Mouse (Mus musculus): ENCODE measurements around the gene Map3k7cl.

The Map3k7cl gene

GRCm38 (mm10) chr16:87552907-87553691, at the start of gene Map3k7cl:
Map3k7cl (plus strand) TSS chr16:87553330.
- peak; percentile 74 for DNase-seq

- no peak for DNase-seq
These were observed 41.4 kb upstream of the Map3k7cl start for GRCm38 (mm10) chr16:87511706-87512105.

DNA sequence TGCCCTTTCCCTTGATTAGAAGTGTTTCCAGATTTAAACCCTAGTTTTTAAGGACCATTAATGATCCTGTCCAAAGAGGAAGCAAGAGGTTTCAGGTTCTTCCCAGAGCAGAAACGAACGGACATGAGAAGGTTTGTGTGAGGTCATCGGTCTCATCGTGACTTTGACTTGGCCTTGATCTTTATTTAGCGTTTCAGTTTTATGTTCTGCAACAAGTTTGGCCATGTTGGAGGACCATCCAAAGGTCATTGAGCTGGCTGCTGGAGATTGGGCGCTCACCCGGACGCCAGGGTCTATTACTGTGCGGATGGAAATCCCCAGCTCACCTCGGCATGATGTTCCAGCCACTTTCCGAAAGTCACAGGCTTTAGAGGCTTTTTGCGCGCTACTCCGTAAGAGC, 40.8 kb upstream of the Map3k7cl start:
- no peak for DNase-seq

DNA sequence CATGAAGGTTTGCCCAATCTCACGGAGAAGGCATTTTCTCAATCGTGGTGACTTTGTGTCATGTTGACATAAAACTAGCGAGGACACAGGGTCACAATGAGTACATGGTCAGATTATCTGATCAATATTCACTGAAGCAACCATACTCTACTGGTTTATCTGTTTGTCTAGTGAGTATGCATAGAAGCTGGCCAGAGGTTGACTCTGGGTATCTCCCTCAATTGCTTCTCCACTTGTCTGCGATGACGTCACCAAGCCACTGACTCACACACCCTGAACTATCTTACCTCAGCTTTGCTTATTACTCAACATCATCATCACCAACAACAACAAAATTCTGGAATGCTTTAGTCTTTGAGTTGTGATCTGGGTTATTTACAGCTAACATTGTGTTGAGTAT, 28.9 kb upstream of the Map3k7cl start:
- no peak for DNase-seq

DNA sequence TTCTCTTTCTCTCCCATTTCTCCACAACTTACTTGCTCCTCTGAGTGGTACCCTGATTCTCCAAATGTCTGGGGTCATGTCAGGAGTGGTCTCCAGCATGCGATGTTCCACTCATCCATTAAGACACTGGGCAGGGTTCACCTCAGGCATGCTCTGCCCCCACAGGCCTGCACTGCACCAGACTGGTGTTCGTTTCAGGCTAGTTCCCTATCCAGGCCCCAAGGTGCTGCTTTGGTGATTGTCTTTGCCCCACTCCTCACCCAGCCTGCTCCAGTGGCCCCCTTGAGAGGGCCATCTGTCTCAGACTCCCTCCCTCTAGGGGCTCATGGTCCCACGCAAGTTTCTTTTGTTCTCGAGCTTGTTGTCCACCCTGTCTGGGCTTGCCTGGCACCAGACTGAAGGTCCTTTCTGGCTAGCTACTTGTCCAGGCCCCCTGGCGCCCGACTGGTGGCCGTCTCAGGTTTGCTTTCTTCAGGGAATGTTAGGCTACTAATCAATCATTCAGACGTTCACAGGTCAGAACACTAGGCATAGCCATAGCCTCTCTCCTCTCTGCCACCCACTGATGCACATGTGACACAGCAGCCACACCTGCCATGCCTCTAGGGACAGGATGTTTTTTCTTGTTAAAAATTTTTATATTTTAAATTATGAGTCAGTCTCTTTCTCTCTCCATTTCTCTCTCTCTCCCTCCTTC, 25.4 kb upstream of the Map3k7cl start:
- no peak for DNase-seq

DNA sequence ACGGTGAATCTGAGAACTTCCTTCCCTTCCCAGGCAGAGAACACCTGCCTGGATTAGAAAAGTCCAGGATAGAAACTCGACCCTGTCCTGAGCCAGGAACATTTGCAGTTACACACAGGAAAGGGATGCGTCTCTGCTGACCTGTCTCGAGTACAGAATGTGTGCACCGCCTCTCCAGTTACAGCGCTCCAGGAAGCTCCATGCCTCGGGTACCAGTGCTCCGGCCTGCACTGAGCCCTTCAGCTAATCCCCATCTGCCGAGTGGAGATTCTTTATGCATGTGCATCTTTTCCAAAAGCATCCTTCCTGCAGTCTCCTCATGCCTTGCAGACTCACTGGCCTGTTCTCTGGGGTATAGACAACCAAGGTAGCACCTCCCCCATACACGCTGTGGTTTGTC, 24.4 kb upstream of the Map3k7cl start:
- DNase-seq = no peak

DNA sequence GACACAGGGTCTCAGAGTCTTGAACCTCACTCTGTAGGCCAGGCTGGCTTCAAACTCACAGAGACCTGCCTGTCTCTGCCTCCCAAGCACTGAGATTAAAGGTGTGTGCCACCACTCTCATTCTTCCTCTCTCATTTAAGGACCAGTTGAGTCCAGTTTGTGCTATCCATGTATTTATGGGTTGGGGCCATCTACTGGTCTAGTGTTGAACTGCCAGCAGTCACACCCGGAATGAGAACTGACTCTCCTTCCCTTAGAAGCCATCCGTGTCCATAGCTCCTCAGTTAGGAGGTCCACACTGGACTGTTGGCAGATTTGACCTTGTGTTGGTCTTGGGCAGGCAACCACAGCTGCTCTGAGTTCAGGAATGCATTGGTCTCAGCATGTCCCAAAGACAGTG, 4.8 kb upstream of the Map3k7cl start:
- DNase-seq = no peak

DNA sequence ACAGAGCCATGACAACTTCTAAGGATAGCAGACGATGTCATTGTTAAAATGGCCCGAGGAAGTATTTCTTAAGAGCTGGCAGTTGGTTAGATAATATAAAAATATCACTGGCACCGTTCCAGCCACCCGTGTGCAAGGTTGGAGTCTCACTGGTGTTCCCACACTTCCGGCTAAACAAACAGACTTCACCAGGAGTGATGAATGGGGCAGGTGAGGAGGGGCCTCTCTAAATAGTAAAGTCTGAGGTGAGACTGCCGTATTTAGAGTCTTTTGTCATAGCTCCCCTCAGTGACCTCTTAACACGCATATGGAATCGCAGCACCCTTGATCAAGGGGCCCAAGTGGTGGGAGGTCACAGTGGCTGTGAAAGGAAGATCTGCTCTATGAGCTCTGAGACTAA, 3.2 kb downstream of the Map3k7cl start:
- DNase-seq = no peak

- DNase-seq = no peak
These were observed 8.4 kb downstream of the Map3k7cl start for GRCm38 (mm10) chr16:87561501-87561900.

GRCm38 (mm10) chr16:87563524-87563923, 10.4 kb downstream of the Map3k7cl start:
- no peak for DNase-seq

DNA sequence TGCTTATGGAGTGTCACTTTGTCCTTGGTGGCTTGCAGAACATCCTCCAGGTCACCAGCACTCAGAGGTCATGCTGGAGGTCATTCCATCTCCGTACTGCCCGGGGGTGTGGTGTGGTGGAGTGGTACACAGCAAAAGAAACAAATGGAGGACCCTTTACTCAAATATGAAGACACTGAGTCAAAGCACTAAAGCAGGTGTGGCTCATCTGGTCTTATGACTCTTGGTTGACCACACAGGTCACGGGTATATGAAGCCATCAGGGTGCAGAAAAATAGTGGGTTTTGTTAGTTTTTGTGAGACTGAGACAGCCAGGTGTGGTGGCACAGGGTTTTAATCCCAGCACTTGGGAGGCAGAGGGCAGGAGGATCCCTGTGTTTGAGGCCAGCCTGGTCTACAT, 11.4 kb downstream of the Map3k7cl start:
- no peak for DNase-seq

GRCm38 (mm10) chr16:87567572-87567971, 14.4 kb downstream of the Map3k7cl start:
- no peak for DNase-seq

DNA sequence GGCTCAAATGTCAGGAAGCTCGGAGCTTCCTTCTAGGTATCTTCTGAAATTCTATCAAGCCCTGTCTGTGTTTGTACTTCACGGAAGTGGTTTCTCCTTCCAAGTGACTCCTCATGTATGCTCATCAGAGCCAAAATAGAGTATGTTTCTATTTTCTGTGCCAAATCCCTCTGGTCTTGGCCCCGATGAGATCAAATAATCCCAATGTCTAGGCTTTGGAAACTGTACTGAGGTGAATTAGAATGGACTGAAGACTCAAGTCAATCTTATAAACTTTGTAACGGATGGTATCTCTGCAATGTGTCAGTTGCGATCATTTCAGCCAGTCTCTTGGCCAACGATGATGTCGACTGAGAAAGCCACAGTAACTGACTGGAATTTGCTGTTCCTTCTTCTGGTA, 15.1 kb downstream of the Map3k7cl start:
- no peak for DNase-seq

- no peak for DNase-seq
These were observed 16.5 kb downstream of the Map3k7cl start for GRCm38 (mm10) chr16:87569576-87570105.

- no peak for DNase-seq
These were observed 17.2 kb downstream of the Map3k7cl start for GRCm38 (mm10) chr16:87570334-87570733.

- DNase-seq = no peak
These were observed 20.3 kb downstream of the Map3k7cl start for GRCm38 (mm10) chr16:87573409-87573808.

DNA sequence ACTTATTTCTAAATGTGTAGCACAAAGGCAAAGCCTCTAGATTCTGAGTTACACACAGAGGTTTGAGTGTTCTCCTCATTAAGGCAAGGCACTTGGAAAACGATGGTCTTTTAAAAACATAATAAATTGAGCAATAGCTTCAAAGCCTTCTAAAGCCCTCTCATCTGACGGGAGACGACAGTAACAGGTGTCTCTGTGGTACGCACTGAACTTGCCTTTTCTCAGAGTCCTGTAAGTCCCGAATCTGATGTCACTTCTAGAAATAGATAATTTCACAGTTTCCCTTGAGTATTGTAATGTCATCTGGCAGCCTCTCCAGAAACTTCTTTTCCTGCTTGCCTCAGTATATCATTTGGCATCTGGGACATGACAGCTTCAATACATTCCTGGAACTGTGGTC, 21.0 kb downstream of the Map3k7cl start:
- no peak for DNase-seq

DNA sequence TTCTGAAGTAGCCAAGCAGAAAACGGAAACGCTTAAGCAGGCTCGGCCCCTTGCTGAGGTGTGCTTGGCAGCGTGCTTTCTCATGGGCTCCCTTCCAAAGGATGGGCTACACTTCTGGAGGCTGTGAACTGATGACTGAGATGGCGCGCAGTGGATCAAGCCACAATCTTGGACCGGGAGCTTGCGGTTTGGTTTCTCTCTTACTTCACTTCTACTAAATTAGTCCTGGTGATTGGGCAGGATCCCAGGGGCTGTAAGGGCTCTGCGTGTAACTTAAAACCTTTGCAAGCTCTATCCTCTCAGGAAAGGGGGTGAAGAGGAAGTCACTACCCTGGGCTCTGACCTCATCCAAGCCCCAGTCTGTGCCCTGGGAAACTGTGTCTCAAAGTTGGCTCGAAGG, 22.5 kb downstream of the Map3k7cl start:
- no peak for DNase-seq

DNA sequence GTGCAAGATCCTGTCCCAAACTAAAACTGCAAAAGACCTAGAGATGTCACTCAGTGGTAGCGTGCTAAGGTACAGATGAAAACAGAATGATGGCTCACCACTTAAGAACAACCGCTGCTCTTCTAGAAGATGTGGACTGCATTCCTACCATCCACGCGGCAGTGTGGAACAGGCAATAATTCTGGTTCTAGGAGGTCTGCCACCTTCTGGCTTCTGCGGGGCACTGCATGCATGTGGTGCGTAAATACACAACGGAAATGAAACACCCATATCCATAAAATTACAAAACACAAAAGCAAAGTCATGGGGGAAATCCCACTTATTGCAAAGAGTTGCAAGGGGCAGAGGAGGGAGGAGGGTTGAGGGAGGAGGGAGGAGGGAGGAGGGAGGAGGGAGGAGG, 25.8 kb downstream of the Map3k7cl start:
- DNase-seq = no peak

GRCm38 (mm10) chr16:87579462-87579861, 26.3 kb downstream of the Map3k7cl start:
- peak; percentile 13 for DNase-seq

DNA sequence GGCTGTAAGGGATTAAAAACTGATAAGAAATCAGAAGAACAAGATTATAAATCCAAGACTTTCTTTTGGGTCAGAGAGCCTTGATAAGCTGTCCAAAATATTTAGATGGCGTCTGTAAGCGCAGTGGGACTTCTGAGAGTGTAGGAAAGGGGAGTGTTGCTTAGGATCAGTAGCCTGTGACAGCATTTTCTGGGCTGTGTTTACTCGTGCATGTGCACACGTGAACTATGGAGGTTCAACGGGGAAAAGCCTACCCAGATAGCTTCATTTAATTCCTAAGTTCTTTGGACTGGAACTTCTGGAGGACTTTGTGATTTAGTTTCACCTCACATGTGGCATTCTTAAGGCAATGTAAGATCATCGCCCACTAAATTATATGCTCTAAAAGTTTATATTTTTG, 29.6 kb downstream of the Map3k7cl start:
- DNase-seq = peak; percentile 9

GRCm38 (mm10) chr16:87584618-87585017, 31.5 kb downstream of the Map3k7cl start:
- DNase-seq = peak; percentile 14

- DNase-seq = no peak
These were observed 32.6 kb downstream of the Map3k7cl start for GRCm38 (mm10) chr16:87585548-87586262.

DNA sequence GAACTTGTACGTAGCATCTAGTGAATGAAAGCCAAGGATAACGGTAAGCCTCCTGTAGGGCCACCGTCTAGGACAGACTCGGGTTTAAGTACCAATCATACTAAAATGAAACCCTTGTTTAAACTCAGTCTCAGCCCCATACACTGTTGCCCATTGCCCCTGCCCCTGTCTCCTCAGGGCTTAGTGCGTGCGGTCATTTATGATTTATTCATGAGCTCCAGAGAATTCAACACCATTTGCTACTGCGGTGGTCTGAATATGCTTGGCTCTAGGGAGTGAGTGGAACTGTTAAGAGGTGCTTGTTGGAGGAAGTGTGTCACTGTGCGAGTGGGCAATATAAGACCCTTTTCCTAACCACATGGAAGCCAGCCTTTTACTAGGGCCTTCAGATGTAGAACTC, 34.7 kb downstream of the Map3k7cl start:
- DNase-seq = no peak
